Mouse (Mus musculus): ENCODE measurements around the gene Oit3.
"Not testable (repeated sequence)": the region's sequence is repeated elsewhere in the genome, so short reads cannot be mapped to it uniquely, and the experiment has no call there.

Oit3 gene

GRCm38 (mm10) chr10:59429448-59430135 lies 12.0 kb downstream of the Oit3 start:
- DNase-seq (ENCODE audit: low read depth, low spot score): no peak

GRCm38 (mm10) chr10:59426371-59426770 lies 15.2 kb downstream of the Oit3 start:
- DNase-seq (ENCODE audit: low read depth, low spot score): no peak

GRCm38 (mm10) chr10:59425369-59425768 lies 16.2 kb downstream of the Oit3 start:
- no peak for DNase-seq (ENCODE audit: low read depth, low spot score)

- DNase-seq (ENCODE audit: low read depth, low spot score): no peak
Measured at GRCm38 (mm10) chr10:59424453-59424852, 17.1 kb downstream of the Oit3 start.

- DNase-seq (ENCODE audit: low read depth, low spot score): no peak
Measured at GRCm38 (mm10) chr10:59419516-59419915, 22.1 kb downstream of the Oit3 start.

- no peak for DNase-seq (ENCODE audit: low read depth, low spot score)
Measured at GRCm38 (mm10) chr10:59416623-59417022, 25.0 kb downstream of the Oit3 start.

GRCm38 (mm10) chr10:59413711-59414110 lies 27.9 kb downstream of the Oit3 start:
- DNase-seq (ENCODE audit: low read depth, low spot score): no peak

- DNase-seq (ENCODE audit: low read depth, low spot score): no peak
Measured at GRCm38 (mm10) chr10:59410264-59410663, 31.3 kb downstream of the Oit3 start.

GRCm38 (mm10) chr10:59408499-59408898 lies 33.1 kb downstream of the Oit3 start:
- DNase-seq (ENCODE audit: low read depth, low spot score): no peak

- no peak for DNase-seq (ENCODE audit: low read depth, low spot score)
Measured at GRCm38 (mm10) chr10:59403793-59404149, 37.8 kb downstream of the Oit3 start.

- no peak for DNase-seq (ENCODE audit: low read depth, low spot score)
Measured at GRCm38 (mm10) chr10:59402899-59403792, 38.4 kb downstream of the Oit3 start, which contains the start of gene Pla2g12b. Gene Pla2g12b, plus strand, starts transcription at chr10:59403660.

GRCm38 (mm10) chr10:59395461-59395860 lies 46.1 kb downstream of the Oit3 start, which contains the start of gene Gm10273:
Gene Gm10273, plus strand, starts transcription at chr10:59395632.
- not testable (repeated sequence) for DNase-seq (ENCODE audit: low read depth, low spot score)

- peak; percentile 56 for DNase-seq (ENCODE audit: low read depth, low spot score)
Measured at GRCm38 (mm10) chr10:59391907-59392306, 49.7 kb downstream of the Oit3 start.

- DNase-seq (ENCODE audit: low read depth, low spot score): no peak
Measured at GRCm38 (mm10) chr10:59389652-59390051, 51.9 kb downstream of the Oit3 start.

GRCm38 (mm10) chr10:59386951-59387350 lies 54.6 kb downstream of the Oit3 start:
- no peak for DNase-seq (ENCODE audit: low read depth, low spot score)

GRCm38 (mm10) chr10:59381563-59381962 lies 60.0 kb downstream of the Oit3 start:
- DNase-seq (ENCODE audit: low read depth, low spot score): peak; percentile 32

GRCm38 (mm10) chr10:59380411-59380821 lies 61.2 kb downstream of the Oit3 start:
- peak; percentile 69 for DNase-seq (ENCODE audit: low read depth, low spot score)

GRCm38 (mm10) chr10:59379927-59380326 lies 61.7 kb downstream of the Oit3 start:
- peak; percentile 56 for DNase-seq (ENCODE audit: low read depth, low spot score)

GRCm38 (mm10) chr10:59378728-59379127 lies 62.9 kb downstream of the Oit3 start:
- peak; percentile 38 for DNase-seq (ENCODE audit: low read depth, low spot score)

- DNase-seq (ENCODE audit: low read depth, low spot score): no peak
Measured at GRCm38 (mm10) chr10:59377906-59378305, 63.7 kb downstream of the Oit3 start.

All from CD4-positive, CD25-positive, alpha-beta regulatory T cell, adult 2 months (primary cell).